Mouse (Mus musculus) heart, adult 2 months (tissue): ENCODE results near the gene Dyrk1b. TPM values are rescaled to one million over a fixed set of nuclear protein-coding genes. Genes with fewer than 3 reads are reported as not detected.

ENCODE experiments used
- polyA plus RNA-seq: library from polyadenylated mRNA; depleted of rRNA; stranded (reverse); fragments of >200 nt; gene quantifications from 2 replicates; pipeline ENCODE4 v1.2.3, GENCODE M21; 2012; rRNA removed
- total RNA-seq, 2 experiments: library from RNA; stranded (reverse); gene quantifications; 2 replicates each; pipeline ENCODE4 v1.2.3; 2021

Gene Dyrk1b
- total and polyA plus RNA-seq, 3 experiments = 28.0 to 30.1 (median 28.3) TPM

Other genes with a start within 250 kb of the Dyrk1b start
- 1 to 10 TPM; 8.0 to 8.6 TPM for gene Zfp780b, start 200.3 kb upstream of the Dyrk1b start, total RNA-seq
- 1.5 and 3.1 TPM in 2 replicates for gene Zfp780b, start 200.3 kb upstream of the Dyrk1b start, polyA plus RNA-seq
- gene Zfp850, start 165.4 kb upstream of the Dyrk1b start, total RNA-seq = 1 to 10 TPM in 1 of 2 experiments, under 1 TPM in 1; 0.68 to 1.3 TPM
- 0.23 TPM in 2 replicates for gene Zfp850, start 165.4 kb upstream of the Dyrk1b start, polyA plus RNA-seq
- gene Psmc4, start 129.4 kb upstream of the Dyrk1b start, total RNA-seq = 10 to 100 TPM; 81.9 TPM
- gene Psmc4, start 129.4 kb upstream of the Dyrk1b start, polyA plus RNA-seq = 75.2 and 106 TPM in 2 replicates
- under 1 TPM in 1 of 2 experiments, not detected in 1; 0.26 TPM for gene Fcgbp, start 108.2 kb upstream of the Dyrk1b start, total RNA-seq
- gene Fcgbp, start 108.2 kb upstream of the Dyrk1b start, polyA plus RNA-seq = 0.12 and 1.0 TPM in 2 replicates
- gene 9530053A07Rik, start 50.0 kb upstream of the Dyrk1b start, total RNA-seq = not detected
- gene 9530053A07Rik, start 50.0 kb upstream of the Dyrk1b start, polyA plus RNA-seq = 0.08 TPM in 1 of 2 replicates, not detected in the other
- gene Fbl, start 9.8 kb upstream of the Dyrk1b start, total RNA-seq = 10 to 100 TPM; 34.7 TPM
- 25.7 and 35.6 TPM in 2 replicates for gene Fbl, start 9.8 kb upstream of the Dyrk1b start, polyA plus RNA-seq
- 10 to 100 TPM; 11.2 to 11.9 TPM for gene Eid2, start 88.4 kb downstream of the Dyrk1b start, total RNA-seq
- gene Eid2, start 88.4 kb downstream of the Dyrk1b start, polyA plus RNA-seq = 4.2 and 4.6 TPM in 2 replicates
- gene Eid2b, start 98.3 kb downstream of the Dyrk1b start, total RNA-seq = 10 to 100 TPM; 11.2 to 13.0 TPM
- gene Eid2b, start 98.3 kb downstream of the Dyrk1b start, polyA plus RNA-seq = 6.7 and 7.2 TPM in 2 replicates
- not detected for gene Selenov, start 111.7 kb downstream of the Dyrk1b start, total RNA-seq
- gene Selenov, start 111.7 kb downstream of the Dyrk1b start, polyA plus RNA-seq = 0.08 TPM in 1 of 2 replicates, not detected in the other
- gene Dll3, start 122.8 kb downstream of the Dyrk1b start, total RNA-seq = not detected
- not detected in 2 replicates for gene Dll3, start 122.8 kb downstream of the Dyrk1b start, polyA plus RNA-seq
- gene Timm50, start 132.6 kb downstream of the Dyrk1b start, total RNA-seq = 10 to 100 TPM; 60.0 to 63.5 TPM
- 63.0 and 72.8 TPM in 2 replicates for gene Timm50, start 132.6 kb downstream of the Dyrk1b start, polyA plus RNA-seq
- 10 to 100 TPM; 52.5 to 59.9 TPM for gene Supt5, start 159.3 kb downstream of the Dyrk1b start, total RNA-seq
- 64.3 and 72.4 TPM in 2 replicates for gene Supt5, start 159.3 kb downstream of the Dyrk1b start, polyA plus RNA-seq
- 100 to 1,000 TPM; 496 to 556 TPM for gene Rps16, start 171.2 kb downstream of the Dyrk1b start, total RNA-seq
- 312 and 411 TPM in 2 replicates for gene Rps16, start 171.2 kb downstream of the Dyrk1b start, polyA plus RNA-seq
- gene Plekhg2, start 193.1 kb downstream of the Dyrk1b start, total RNA-seq = 10 to 100 TPM; 10.4 to 14.3 TPM
- gene Plekhg2, start 193.1 kb downstream of the Dyrk1b start, polyA plus RNA-seq = 15.9 and 16.3 TPM in 2 replicates
- gene Zfp36, start 200.8 kb downstream of the Dyrk1b start, total RNA-seq = 10 to 100 TPM; 19.4 to 26.3 TPM
- gene Zfp36, start 200.8 kb downstream of the Dyrk1b start, polyA plus RNA-seq = 26.1 and 28.2 TPM in 2 replicates
- gene Med29, start 213.2 kb downstream of the Dyrk1b start, total RNA-seq = 10 to 100 TPM; 20.8 to 21.5 TPM
- gene Med29, start 213.2 kb downstream of the Dyrk1b start, polyA plus RNA-seq = 48.8 and 50.4 TPM in 2 replicates
- gene Paf1, start 213.5 kb downstream of the Dyrk1b start, total RNA-seq = 10 to 100 TPM; 41.3 to 42.1 TPM
- 63.8 and 67.0 TPM in 2 replicates for gene Paf1, start 213.5 kb downstream of the Dyrk1b start, polyA plus RNA-seq